Comparison of ENCODE assay signal across 15 mouse cellular contexts in genomic region chr2:167275856-167276255, GRCm38 (mm10). TPM values are rescaled to one million over a fixed set of nuclear protein-coding genes. Genes with fewer than 3 reads are reported as not detected.
A peak's percentile ranks its signal among the peaks of the same experiment; 100 is the strongest.
DNase-seq lines count a peak whose midpoint lies in the region; ATAC-seq and TF ChIP-seq lines count a peak whose summit lies in the region.
"Had no signal": no experiment of that assay in that cellular context is flagged by ENCODE, and none has a peak within 500 bp of the region (broad histone marks: within the 10 kb centered on the region; RNA-seq: fewer than 3 reads in every experiment).

No protein-coding gene starts in this region.

- TF ChIP-seq CTCF in kidney, adult 2 months (conservative IDR thresholded peaks at IDR 0.05; ENCODE audit: insufficient read depth, insufficient read length, low read depth, low read length), result no peak
- TF ChIP-seq CTCF in stomach, postnatal 0 days (IDR thresholded peaks at IDR 0.05; ENCODE audit: low read depth), result no peak

- no peaks in the 10 kb centered on the region for H3K27me3 ChIP-seq in kidney, adult 2 months (replicated peaks; ENCODE audit: control insufficient read depth, insufficient read depth, low read length)
- H3K27me3 ChIP-seq in stomach, postnatal 0 days (ENCODE audit: control insufficient read depth, insufficient read depth, low read length), result no peaks in the 10 kb centered on the region

- no peak overlapping the region for H3K27ac ChIP-seq in kidney, adult 2 months (ENCODE audit: insufficient read depth, low read depth, low read length)
- no peak overlapping the region for H3K27ac ChIP-seq in stomach, postnatal 0 days (replicated peaks)
- H3K27ac ChIP-seq: liver, embryonic 14.5 days had no signal

- WGBS in kidney, adult 2 months, result 90% methylated on average over 10 of the region's 10 CpGs
- WGBS in stomach, postnatal 0 days, result 86% methylated on average over 10 of the region's 10 CpGs

- H3K4me1 ChIP-seq in kidney, adult 2 months (ENCODE audit: control insufficient read depth, insufficient read depth, low read length), result no peaks in the 10 kb centered on the region
- no peaks in the 10 kb centered on the region for H3K4me1 ChIP-seq in stomach, postnatal 0 days (replicated peaks; ENCODE audit: control insufficient read depth, insufficient read depth)

- TF ChIP-seq EP300 in stomach, postnatal 0 days (optimal IDR thresholded peaks at IDR 0.05), result no peak

- no peak for TF ChIP-seq POLR2A in kidney, adult 2 months (IDR thresholded peaks at IDR 0.05; ENCODE audit: low read depth, low read length)

- no peak overlapping the region for H3K9ac ChIP-seq in stomach, postnatal 0 days (ENCODE audit: low read length)
- H3K9ac ChIP-seq: liver, embryonic 14.5 days had no signal

- no peaks in the 10 kb centered on the region for H3K9me3 ChIP-seq in stomach, postnatal 0 days (ENCODE audit: control insufficient read depth, low read length)

- peak; percentile 1 for DNase-seq in adrenal gland, adult 8-10 months
- DNase-seq in adrenal gland, postnatal 25 days, result no peak
- peak; percentile 0 for DNase-seq in kidney, adult 8-10 months
- no peak for DNase-seq in kidney, adult 2 months
- DNase-seq in right cerebral cortex, postnatal 4 days, result peak; percentile 1
- DNase-seq in right cerebral cortex, postnatal 36 days (ENCODE audit: low spot score in 2 of 2), result no peak
- peak; percentile 2 for DNase-seq in urinary bladder, postnatal 25 days (ENCODE audit: low spot score)
- no peak for DNase-seq in stomach, postnatal 0 days (ENCODE audit: low spot score)
- DNase-seq: cerebellum, postnatal 36 days; left cerebral cortex, postnatal 4 days; thymus, postnatal 36 days had no signal

- H3K4me2 ChIP-seq in stomach, postnatal 0 days (replicated peaks; ENCODE audit: low read depth), result no peak overlapping the region

- H3K4me3 ChIP-seq in kidney, adult 2 months (ENCODE audit: insufficient read depth, low read depth, low read length), result no peak overlapping the region
- no peak overlapping the region for H3K4me3 ChIP-seq in stomach, postnatal 0 days (ENCODE audit: low read depth, low read length)
- H3K4me3 ChIP-seq: megakaryocyte, embryonic 14.5 days had no signal

- no peak for ATAC-seq in stomach, postnatal 0 days (ENCODE audit: low FRiP score, low TSS enrichment)

- no peaks in the 10 kb centered on the region for H3K36me3 ChIP-seq in kidney, adult 2 months (ENCODE audit: control insufficient read depth, insufficient read depth, low read length)
- no peaks in the 10 kb centered on the region for H3K36me3 ChIP-seq in stomach, postnatal 0 days (ENCODE audit: control insufficient read depth, insufficient read depth, low read length)

RNA-seq across cellular contexts. Expression of gene Ptgis, which starts 35.5 kb away (rescaled TPM):
- 10 to 100 TPM; 26.8 to 54.4 (median 40.8) TPM for total RNA-seq in adrenal gland, adult 8-10 months (2022)
- total RNA-seq in adrenal gland, postnatal 25 days (2021), result 17.7 and 24.9 TPM in 2 replicates
- 8.3 and 11.2 TPM in 2 replicates for polyA plus RNA-seq in kidney, adult 2 months (2012; rRNA removed)
- polyA plus RNA-seq in stomach, postnatal 0 days (2015; fragmentation: Nextera tagmentation; extraction: Ambion mirVana), result 21.9 and 26.7 TPM in 2 replicates
- total RNA-seq: monocyte, adult 5-6 weeks; neutrophil, adult 5-6 weeks had no signal

Comparison
In these comparisons a context has a peak if more than half of its experiments do, and no peak if none do; other contexts are left out.
1. DNase-seq: peak in adrenal gland, adult 8-10 months (single experiment), kidney, adult 8-10 months (2 of 2), right cerebral cortex, postnatal 4 days (single experiment) and urinary bladder, postnatal 25 days (single experiment); none in adrenal gland, postnatal 25 days (single experiment), kidney, adult 2 months (single experiment), right cerebral cortex, postnatal 36 days (0 of 2) and stomach, postnatal 0 days (single experiment).